Mouse (Mus musculus) cerebellum, adult 8-10 months (tissue): ENCODE measurements around the gene Coq5.
A peak's percentile ranks its signal among the peaks of the same experiment; 100 is the strongest.
"Not testable (repeated sequence)": the region's sequence is repeated elsewhere in the genome, so short reads cannot be mapped to it uniquely, and the experiment has no call there.

ENCODE experiments used
- DNase-seq: peaks from one replicate; pipeline ENCODE4 v3.0.0; 2022

Coq5 gene

GRCm38 (mm10) chr5:115267469-115268045 lies 11.9 kb upstream of the Coq5 start:
- DNase-seq: no peak

GRCm38 (mm10) chr5:115268266-115268665 lies 11.2 kb upstream of the Coq5 start:
- DNase-seq: no peak

GRCm38 (mm10) chr5:115269969-115270368 lies 9.5 kb upstream of the Coq5 start:
- DNase-seq: no peak

GRCm38 (mm10) chr5:115271931-115272811 lies 7.3 kb upstream of the Coq5 start:
- DNase-seq: no peak

GRCm38 (mm10) chr5:115272812-115273548 lies 6.5 kb upstream of the Coq5 start, which contains the start of gene Rnf10:
Gene Rnf10 (minus strand): TSS chr5:115272898.
- peak; percentile 99 for DNase-seq

GRCm38 (mm10) chr5:115273549-115274135 lies 5.8 kb upstream of the Coq5 start:
- DNase-seq: no peak

GRCm38 (mm10) chr5:115274353-115274752 lies 5.1 kb upstream of the Coq5 start:
- DNase-seq: no peak

- DNase-seq: no peak
Observed at GRCm38 (mm10) chr5:115274771-115275170, 4.7 kb upstream of the Coq5 start.

- no peak for DNase-seq
Observed at GRCm38 (mm10) chr5:115275998-115276397, 3.5 kb upstream of the Coq5 start.

GRCm38 (mm10) chr5:115278053-115278452 lies 1.4 kb upstream of the Coq5 start:
- no peak for DNase-seq

- no peak for DNase-seq
Observed at GRCm38 (mm10) chr5:115278785-115279184, 681 bp upstream of the Coq5 start.

GRCm38 (mm10) chr5:115280050-115280687 lies 703 bp downstream of the Coq5 start:
- DNase-seq: peak; percentile 43

GRCm38 (mm10) chr5:115284735-115285134 lies 5.3 kb downstream of the Coq5 start:
- DNase-seq: no peak

GRCm38 (mm10) chr5:115294173-115294572 lies 14.7 kb downstream of the Coq5 start:
- no peak for DNase-seq

- no peak for DNase-seq
Observed at GRCm38 (mm10) chr5:115296347-115296746, 16.9 kb downstream of the Coq5 start.

- peak; percentile 62 for DNase-seq
Observed at GRCm38 (mm10) chr5:115300035-115300744, 20.7 kb downstream of the Coq5 start.

GRCm38 (mm10) chr5:115300792-115301614 lies 21.5 kb downstream of the Coq5 start, which contains the start of gene Dynll1:
Gene Dynll1 (minus strand): TSS chr5:115300999.
- peak; percentile 100 for DNase-seq

- no peak for DNase-seq
Observed at GRCm38 (mm10) chr5:115301615-115302014, 22.1 kb downstream of the Coq5 start.

- DNase-seq: not testable (repeated sequence)
Observed at GRCm38 (mm10) chr5:115302190-115302589, 22.7 kb downstream of the Coq5 start.

GRCm38 (mm10) chr5:115312354-115312753 lies 32.9 kb downstream of the Coq5 start:
- DNase-seq: no peak
